Mouse (Mus musculus) kidney, adult 8-10 months (tissue): ENCODE measurements at regions not wholly inside any gene's neighbourhood (a gene's known extent, or its start where the extent isn't known, plus 50 kb on each side); places are given as distances from the start of the nearest gene placed in this dataset.

Experiments
- DNase-seq, 2 experiments: peaks; one replicate each; pipeline ENCODE4 v3.0.0; 2022

DNA sequence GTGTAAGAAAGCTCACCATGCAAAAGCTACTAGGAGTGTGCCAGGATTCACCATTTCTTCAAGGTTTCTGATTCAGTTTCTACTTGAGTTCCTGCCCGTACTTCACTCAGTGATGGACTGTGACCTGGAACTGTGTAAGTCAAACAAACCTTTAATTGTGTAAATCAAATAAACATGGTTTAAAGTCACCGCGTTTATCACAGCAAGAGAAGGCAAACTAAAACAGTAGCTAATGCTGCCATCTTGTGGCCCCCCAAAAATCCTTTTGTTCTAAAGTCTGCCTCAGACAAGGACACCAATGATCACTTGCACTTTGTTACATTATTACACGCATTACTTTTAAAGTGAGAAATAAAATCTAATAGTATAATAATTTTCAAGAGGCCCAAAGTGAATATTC lies 63.6 kb upstream of the Dcx start:
- DNase-seq, result peak in 1 of 2 experiments; percentile 14
